Comparison of ENCODE assay signal across 20 mouse cellular contexts in genomic region chr2:93521571-93521970, GRCm38 (mm10). TPM values are rescaled to one million over a fixed set of nuclear protein-coding genes. Genes with fewer than 3 reads are reported as not detected.
DNase-seq lines count a peak whose midpoint lies in the region; ATAC-seq and TF ChIP-seq lines count a peak whose summit lies in the region.
"Had no signal": no experiment of that assay in that cellular context is flagged by ENCODE, and none has a peak within 500 bp of the region (broad histone marks: within the 10 kb centered on the region; RNA-seq: fewer than 3 reads in every experiment).

No protein-coding gene starts in this region.

- H3K36me3 ChIP-seq in forebrain, postnatal 0 days (ENCODE audit: insufficient read depth), result no peaks in the 10 kb centered on the region
- H3K36me3 ChIP-seq in forebrain, embryonic 14.5 days (ENCODE audit: control insufficient read depth, insufficient read depth, low read length), result no peaks in the 10 kb centered on the region
- H3K36me3 ChIP-seq in midbrain, embryonic 13.5 days, result no peaks in the 10 kb centered on the region
- H3K36me3 ChIP-seq in midbrain, embryonic 11.5 days (ENCODE audit: control insufficient read depth, insufficient read depth, low read length), result no peaks in the 10 kb centered on the region
- no peaks in the 10 kb centered on the region for H3K36me3 ChIP-seq in midbrain, embryonic 15.5 days (replicated peaks)
- H3K36me3 ChIP-seq: limb, embryonic 15.5 days; stomach, embryonic 15.5 days had no signal

- H3K4me2 ChIP-seq in forebrain, postnatal 0 days (ENCODE audit: low read depth), result peak overlapping the region; percentile 10; the same call in 1 of the 2 replicates
- no peak overlapping the region for H3K4me2 ChIP-seq in forebrain, embryonic 14.5 days (ENCODE audit: low read length)
- H3K4me2 ChIP-seq in midbrain, embryonic 13.5 days (replicated peaks), result peak overlapping the region; percentile 26; the same call in 1 of the 2 replicates
- no peak overlapping the region for H3K4me2 ChIP-seq in midbrain, embryonic 11.5 days
- H3K4me2 ChIP-seq in midbrain, embryonic 15.5 days, result peak overlapping the region; percentile 18; the same call in 1 of the 2 replicates
- H3K4me2 ChIP-seq: limb, embryonic 15.5 days; stomach, embryonic 15.5 days had no signal

- peaks cover 6% of the 10 kb centered on the region; the same call in 1 of the 2 replicates for H3K4me1 ChIP-seq in forebrain, postnatal 0 days (ENCODE audit: insufficient read depth)
- no peaks in the 10 kb centered on the region for H3K4me1 ChIP-seq in forebrain, embryonic 14.5 days (ENCODE audit: control insufficient read depth, insufficient read depth, low read length)
- peaks cover 12% of the 10 kb centered on the region for H3K4me1 ChIP-seq in midbrain, embryonic 13.5 days (replicated peaks)
- no peaks in the 10 kb centered on the region for H3K4me1 ChIP-seq in midbrain, embryonic 11.5 days (ENCODE audit: control insufficient read depth, insufficient read depth, low read length)
- peaks cover 12% of the 10 kb centered on the region for H3K4me1 ChIP-seq in midbrain, embryonic 15.5 days
- H3K4me1 ChIP-seq: stomach, embryonic 15.5 days had no signal

- H3K4me3 ChIP-seq in forebrain, postnatal 0 days (ENCODE audit: low read depth, low read length), result no peak overlapping the region
- H3K4me3 ChIP-seq in forebrain, embryonic 14.5 days (ENCODE audit: low read depth, low read length), result no peak overlapping the region
- H3K4me3 ChIP-seq in midbrain, embryonic 13.5 days (replicated peaks), result no peak overlapping the region
- no peak overlapping the region for H3K4me3 ChIP-seq in midbrain, embryonic 11.5 days (ENCODE audit: low read depth, low read length)
- no peak overlapping the region for H3K4me3 ChIP-seq in midbrain, embryonic 15.5 days
- H3K4me3 ChIP-seq: limb, embryonic 15.5 days; myocyte; stomach, embryonic 15.5 days had no signal

- WGBS in forebrain, postnatal 0 days, result 57% methylated on average over 6 of the region's 6 CpGs
- 82% methylated on average over 6 of the region's 6 CpGs for WGBS in forebrain, embryonic 14.5 days
- WGBS in midbrain, embryonic 13.5 days, result 74% methylated on average over 6 of the region's 6 CpGs
- WGBS in midbrain, embryonic 11.5 days, result 76% methylated on average over 6 of the region's 6 CpGs
- 63% methylated on average over 6 of the region's 6 CpGs for WGBS in midbrain, embryonic 15.5 days

- no peaks in the 10 kb centered on the region for H3K9me3 ChIP-seq in forebrain, postnatal 0 days (ENCODE audit: low read length)
- H3K9me3 ChIP-seq in forebrain, embryonic 14.5 days (replicated peaks; ENCODE audit: control insufficient read depth, low read length), result no peaks in the 10 kb centered on the region
- no peaks in the 10 kb centered on the region for H3K9me3 ChIP-seq in midbrain, embryonic 13.5 days
- no peaks in the 10 kb centered on the region for H3K9me3 ChIP-seq in midbrain, embryonic 11.5 days (ENCODE audit: control insufficient read depth, low read length)
- no peaks in the 10 kb centered on the region for H3K9me3 ChIP-seq in midbrain, embryonic 15.5 days
- H3K9me3 ChIP-seq: limb, embryonic 15.5 days; stomach, embryonic 15.5 days had no signal

- peak overlapping the region; percentile 14; the same call in 1 of the 2 replicates for H3K9ac ChIP-seq in forebrain, postnatal 0 days
- H3K9ac ChIP-seq in forebrain, embryonic 14.5 days (ENCODE audit: low read length), result no peak overlapping the region
- H3K9ac ChIP-seq in midbrain, embryonic 13.5 days (replicated peaks), result no peak overlapping the region
- no peak overlapping the region for H3K9ac ChIP-seq in midbrain, embryonic 11.5 days (ENCODE audit: low read length)
- no peak overlapping the region for H3K9ac ChIP-seq in midbrain, embryonic 15.5 days
- H3K9ac ChIP-seq: limb, embryonic 15.5 days; stomach, embryonic 15.5 days had no signal

- H3K27me3 ChIP-seq in forebrain, postnatal 0 days (ENCODE audit: insufficient read depth, low read length), result no peaks in the 10 kb centered on the region
- no peaks in the 10 kb centered on the region for H3K27me3 ChIP-seq in forebrain, embryonic 14.5 days (replicated peaks; ENCODE audit: control insufficient read depth, insufficient read depth, low read length)
- H3K27me3 ChIP-seq in midbrain, embryonic 13.5 days, result 0 out of 2 replicates have a peak, but pooled peaks cover 3% of the 10 kb centered on the region
- no peaks in the 10 kb centered on the region for H3K27me3 ChIP-seq in midbrain, embryonic 11.5 days (ENCODE audit: control insufficient read depth, insufficient read depth, low read length)
- no peaks in the 10 kb centered on the region for H3K27me3 ChIP-seq in midbrain, embryonic 15.5 days (replicated peaks)
- H3K27me3 ChIP-seq: stomach, embryonic 15.5 days had no signal

- no peak for TF ChIP-seq CTCF in forebrain, postnatal 0 days (IDR thresholded peaks at IDR 0.05; ENCODE audit: low read depth)

- no peak for ATAC-seq in forebrain, postnatal 0 days
- no peak for ATAC-seq in forebrain, embryonic 14.5 days
- ATAC-seq in midbrain, embryonic 13.5 days, result 0 out of 2 replicates have a peak, but pooled peaks have one; percentile 35
- no peak for ATAC-seq in midbrain, embryonic 11.5 days (ENCODE audit: low FRiP score)
- ATAC-seq in midbrain, embryonic 15.5 days (replicated peaks), result peak; percentile 55

- no peak overlapping the region for H3K27ac ChIP-seq in forebrain, postnatal 0 days (ENCODE audit: low read depth, low read length)
- no peak overlapping the region for H3K27ac ChIP-seq in forebrain, embryonic 14.5 days (ENCODE audit: low read depth, low read length)
- H3K27ac ChIP-seq in midbrain, embryonic 13.5 days, result no peak overlapping the region
- H3K27ac ChIP-seq in midbrain, embryonic 11.5 days (ENCODE audit: low read depth, low read length), result no peak overlapping the region
- H3K27ac ChIP-seq in midbrain, embryonic 15.5 days, result peak overlapping the region; percentile 29; the same call in 1 of the 2 replicates
- H3K27ac ChIP-seq: limb, embryonic 15.5 days; macrophage; stomach, embryonic 15.5 days had no signal

- no peak for DNase-seq in forebrain, postnatal 0 days
- no peak for DNase-seq in forebrain, embryonic 14.5 days (ENCODE audit: low spot score)
- DNase-seq in midbrain, embryonic 11.5 days (ENCODE audit: low spot score, missing footprints), result no peak
- no peak for DNase-seq in spleen, postnatal 4 days (ENCODE audit: low spot score in 2 of 2)
- no peak for DNase-seq in thymus, postnatal 25 days
- DNase-seq in adrenal gland, adult 8-10 months, result no peak
- DNase-seq: adrenal gland, postnatal 14 days; lung, adult 2 months; thymus, postnatal 14 days had no signal

RNA-seq across cellular contexts. Expression of gene Gm10803, which starts 38.8 kb away (rescaled TPM):
- not detected in 2 replicates for total RNA-seq in forebrain, postnatal 0 days (2014; rRNA removed)
- not detected in 2 replicates for polyA plus RNA-seq in forebrain, postnatal 0 days (2015; fragmentation: Nextera tagmentation; extraction: Ambion mirVana)
- not detected in 2 replicates for polyA plus RNA-seq in forebrain, embryonic 14.5 days (2014; fragmentation: Nextera tagmentation; extraction: Ambion mirVana)
- polyA plus RNA-seq in midbrain, embryonic 13.5 days (2015; fragmentation: Nextera tagmentation; extraction: Ambion mirVana), result not detected in 2 replicates
- not detected in 2 replicates for polyA plus RNA-seq in midbrain, embryonic 11.5 days (2014; fragmentation: Nextera tagmentation; extraction: Ambion mirVana)
- polyA plus RNA-seq in midbrain, embryonic 15.5 days (2015; fragmentation: Nextera tagmentation; extraction: Ambion mirVana), result not detected in 2 replicates
- not detected for total RNA-seq in adrenal gland, adult 8-10 months (2022)
- total RNA-seq: adrenal gland, postnatal 14 days; hematopoietic stem cell, adult 5-6 weeks; layer of hippocampus, adult 18-20 months; left cerebral cortex, adult 18-20 months had no signal
- polyA plus RNA-seq: gonadal fat pad, adult 2 months; kidney, embryonic 14.5 days; limb, embryonic 15.5 days; lung, adult 2 months; macrophage; myocyte; stomach, embryonic 15.5 days had no signal

RNA-seq across cellular contexts. Expression of gene Cd82, which starts 58.6 kb away (rescaled TPM):
- total RNA-seq in forebrain, postnatal 0 days (2014; rRNA removed), result 9.7 and 12.7 TPM in 2 replicates
- 19.3 and 20.7 TPM in 2 replicates for polyA plus RNA-seq in forebrain, postnatal 0 days (2015; fragmentation: Nextera tagmentation; extraction: Ambion mirVana)
- 16.8 and 18.6 TPM in 2 replicates for polyA plus RNA-seq in forebrain, embryonic 14.5 days (2014; fragmentation: Nextera tagmentation; extraction: Ambion mirVana)
- polyA plus RNA-seq in midbrain, embryonic 13.5 days (2015; fragmentation: Nextera tagmentation; extraction: Ambion mirVana), result 12.6 and 16.2 TPM in 2 replicates
- polyA plus RNA-seq in midbrain, embryonic 11.5 days (2014; fragmentation: Nextera tagmentation; extraction: Ambion mirVana), result 3.7 and 4.0 TPM in 2 replicates
- 22.1 and 24.8 TPM in 2 replicates for polyA plus RNA-seq in midbrain, embryonic 15.5 days (2015; fragmentation: Nextera tagmentation; extraction: Ambion mirVana)
- total RNA-seq in adrenal gland, adult 8-10 months (2022), result 100 to 1,000 TPM in 1 of 4 experiments, 10 to 100 TPM in 3; 74.6 to 101 (median 78.3) TPM

Comparison
In these comparisons a context has a peak if more than half of its experiments do, and no peak if none do; other contexts are left out.
1. ATAC-seq: peak in midbrain, embryonic 13.5 days (single experiment) and midbrain, embryonic 15.5 days (single experiment); none in forebrain, postnatal 0 days (single experiment), forebrain, embryonic 14.5 days (single experiment) and midbrain, embryonic 11.5 days (single experiment).
2. H3K4me2 ChIP-seq: peak in forebrain, postnatal 0 days (single experiment), midbrain, embryonic 13.5 days (single experiment) and midbrain, embryonic 15.5 days (single experiment); none in forebrain, embryonic 14.5 days (single experiment) and midbrain, embryonic 11.5 days (single experiment).